Mouse (Mus musculus) stomach, embryonic 14.5 days (tissue): ENCODE measurements at regions not wholly inside any gene's neighbourhood (a gene's known extent, or its start where the extent isn't known, plus 50 kb on each side); places are given as distances from the start of the nearest gene placed in this dataset.

Experiments used
- ATAC-seq: fragments of 200-750 bp; cut with Nextera tagmentation; 2 replicates; pipeline ENCODE4 v1.8.0; 2017; ENCODE audit warnings: low read depth, moderate TSS enrichment; ENCODE audit not compliant: insufficient number of reproducible peaks, insufficient read depth, low FRiP score
- H3K27ac ChIP-seq: fragments of 300-500 bp; sonication (generic); 2 replicates; pipeline ENCODE4 v1.5.1; 2014; ENCODE audit warnings: mild to moderate bottlenecking, low read length, moderate library complexity, mixed read lengths
- H3K27me3 ChIP-seq: fragments of 300-500 bp; sonication (generic); 2 replicates; pipeline ENCODE4 v1.6.1; 2014; ENCODE audit warnings: low read length, control low read depth, mixed read lengths; ENCODE audit not compliant: control insufficient read depth, insufficient read depth
- H3K36me3 ChIP-seq: fragments of 300-500 bp; sonication (generic); 2 replicates; pipeline ENCODE4 v1.6.1; 2014; ENCODE audit warnings: mild to moderate bottlenecking, control low read depth, low read length, moderate library complexity, mixed read lengths; ENCODE audit not compliant: control insufficient read depth, insufficient read depth
- H3K4me1 ChIP-seq: fragments of 300-500 bp; sonication (generic); 2 replicates; pipeline ENCODE4 v1.6.1; 2014; ENCODE audit warnings: low read length, control low read depth, mixed read lengths; ENCODE audit not compliant: control insufficient read depth, insufficient read depth
- H3K4me2 ChIP-seq: fragments of 300-500 bp; sonication (generic); replicated peaks from 2 replicates; pipeline ENCODE4 v1.6.1; 2014; ENCODE audit warnings: low read depth, low read length, control low read depth
- H3K4me3 ChIP-seq: fragments of 300-500 bp; sonication (generic); 2 replicates; pipeline ENCODE4 v1.5.1; 2014; ENCODE audit warnings: low read depth, low read length, control low read depth
- H3K9ac ChIP-seq: fragments of 300-500 bp; sonication (generic); replicated peaks from 2 replicates; pipeline ENCODE4 v1.6.1; 2014; ENCODE audit warnings: low read depth, mild to moderate bottlenecking, control low read depth, low read length, moderate library complexity, mixed read lengths
- H3K9me3 ChIP-seq: fragments of 300-500 bp; sonication (generic); 2 replicates; pipeline ENCODE4 v1.6.1; 2016; ENCODE audit warnings: low read depth, low read length, control low read depth; ENCODE audit not compliant: control insufficient read depth
- WGBS: fragments of 180-500 bp; shearing (Covaris S2); extraction: QIAGEN DNeasy Blood & Tissue Kit; methylation state at CpG from one replicate; pipeline ENCODE4 v1.1.7; 2014; 5-methylcytosine and 5-hydroxymethylcytosine counted together

DNA sequence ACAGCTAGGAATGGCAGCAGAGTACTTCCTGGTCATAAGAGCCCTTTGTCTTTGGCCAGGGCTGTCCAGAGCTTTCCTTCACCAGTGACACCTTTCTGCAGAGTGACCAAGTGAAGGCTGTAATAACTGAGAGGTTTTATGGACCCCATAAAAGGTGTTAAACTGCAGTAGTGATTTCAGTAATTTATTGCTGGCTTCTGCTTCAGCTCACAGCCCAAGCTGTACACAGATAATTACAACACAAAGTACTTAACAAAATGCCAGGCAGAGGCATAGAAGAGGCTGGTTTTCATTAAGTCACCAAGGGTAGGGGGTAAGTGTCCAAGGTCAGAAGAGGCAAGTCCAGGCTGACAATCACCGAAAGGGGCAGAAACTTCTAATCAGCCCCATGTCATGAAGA is 83.8 kb downstream of the Eif4e start:
- Histone ChIP-seq H3K4me2 (no peak overlapping the region), H3K27ac (no peak overlapping the region), H3K27me3 (no peaks in the 10 kb centered on the region), H3K36me3 (no peaks in the 10 kb centered on the region), H3K4me3 (no peak overlapping the region), H3K9ac (no peak overlapping the region), H3K4me1 (0 out of 2 replicates have a peak, but pooled peaks cover 3% of the 10 kb centered on the region), H3K9me3 (no peaks in the 10 kb centered on the region)
- ATAC-seq = no peak
- WGBS = 87% methylated on average over 1 of the region's 1 CpGs

DNA sequence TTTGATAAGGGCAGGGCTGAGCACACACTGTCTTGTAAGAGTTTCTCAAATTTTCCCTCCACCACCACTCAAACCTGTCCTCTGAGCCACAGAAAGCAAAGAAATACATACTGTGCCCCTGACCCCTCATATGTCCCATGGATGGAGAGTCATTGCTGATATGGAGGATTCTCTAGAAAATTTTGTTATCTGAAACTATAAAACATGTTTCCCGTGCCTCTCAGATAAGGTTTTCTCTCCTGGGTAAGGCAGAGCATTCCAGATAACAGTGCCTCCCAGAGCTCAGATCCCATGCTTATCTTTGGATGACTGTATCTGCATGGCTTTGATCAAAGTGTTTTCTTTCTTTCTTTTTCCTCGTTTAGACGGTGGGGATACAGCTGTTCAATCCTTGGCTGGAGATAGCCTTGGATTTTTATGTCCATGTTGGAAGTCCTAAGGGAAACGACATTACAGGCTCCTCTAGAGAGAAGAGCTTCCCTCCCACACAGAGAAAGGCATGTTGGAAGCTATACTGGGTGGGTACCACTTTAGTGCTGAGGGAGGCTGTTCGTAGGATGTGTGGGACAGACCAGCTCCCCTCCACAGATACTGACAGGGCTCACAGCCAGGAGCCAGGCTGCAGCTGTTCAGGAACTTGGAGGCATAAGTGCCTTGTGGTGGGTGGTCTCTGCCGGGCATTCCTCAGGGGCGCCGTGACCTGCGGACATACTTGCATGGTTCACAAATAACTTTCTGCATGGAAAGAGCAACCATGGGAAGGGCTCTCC is 87.1 kb downstream of the Eif4e start:
- Histone ChIP-seq H3K27ac (no peak overlapping the region), H3K27me3 (no peaks in the 10 kb centered on the region), H3K4me2 (no peak overlapping the region), H3K4me3 (no peak overlapping the region), H3K9me3 (no peaks in the 10 kb centered on the region), H3K9ac (no peak overlapping the region), H3K4me1 (0 out of 2 replicates have a peak, but pooled peaks cover 3% of the 10 kb centered on the region), H3K36me3 (no peaks in the 10 kb centered on the region)
- WGBS = 42% methylated on average over 9 of the region's 9 CpGs
- ATAC-seq = peak; percentile 54; the same call in 1 of the 2 replicates

DNA sequence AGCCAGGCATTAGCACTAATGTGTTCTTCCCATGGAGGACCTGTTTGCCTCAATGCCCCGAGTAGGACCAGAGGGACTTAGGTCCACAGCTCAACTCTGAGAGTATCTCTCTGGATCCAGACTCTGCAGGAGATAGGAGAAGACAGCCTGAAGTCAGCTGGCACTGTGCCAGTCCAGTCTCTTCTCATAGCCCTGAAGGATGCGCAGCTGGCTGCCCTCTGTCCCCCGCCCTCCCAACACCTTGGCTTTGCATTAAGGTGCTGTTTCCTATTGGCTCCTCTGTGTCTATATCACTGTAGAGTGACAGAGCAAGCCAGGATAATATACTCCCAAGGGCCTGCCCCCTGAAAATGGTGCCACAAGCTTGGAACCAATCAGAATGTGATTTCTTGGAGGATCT is 87.7 kb downstream of the Eif4e start:
- Histone ChIP-seq H3K9ac (no peak overlapping the region), H3K27me3 (no peaks in the 10 kb centered on the region), H3K27ac (no peak overlapping the region), H3K9me3 (no peaks in the 10 kb centered on the region), H3K36me3 (no peaks in the 10 kb centered on the region), H3K4me1 (0 out of 2 replicates have a peak, but pooled peaks cover 3% of the 10 kb centered on the region), H3K4me2 (no peak overlapping the region), H3K4me3 (no peak overlapping the region)
- WGBS = 90% methylated on average over 3 of the region's 3 CpGs
- no peak for ATAC-seq

DNA sequence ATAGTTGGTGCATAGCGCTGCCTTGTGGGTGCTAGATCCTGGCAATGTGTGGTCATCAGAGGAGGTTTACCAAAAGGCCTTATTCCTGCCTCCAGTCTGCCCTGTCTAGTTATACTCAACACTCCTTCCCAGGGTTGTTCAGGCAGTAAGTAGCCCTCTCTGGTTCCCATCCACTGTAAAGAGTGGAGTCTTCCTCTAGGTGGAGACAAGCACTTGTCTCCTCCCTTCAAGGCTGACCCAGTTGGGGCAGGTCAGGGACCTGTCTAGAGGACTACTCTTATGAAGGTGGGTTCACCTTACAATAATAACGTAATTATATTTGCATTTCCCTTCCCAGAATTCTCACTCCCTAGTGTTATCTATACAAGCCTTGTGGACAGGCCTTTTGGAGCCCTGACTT is 88.9 kb downstream of the Eif4e start:
- H3K4me2 ChIP-seq = no peak overlapping the region
- no peaks in the 10 kb centered on the region for H3K36me3 ChIP-seq
- no peak overlapping the region for H3K4me3 ChIP-seq
- no peak overlapping the region for H3K27ac ChIP-seq
- WGBS = 81% methylated on average over 2 of the region's 2 CpGs
- H3K27me3 ChIP-seq = no peaks in the 10 kb centered on the region
- no peaks in the 10 kb centered on the region for H3K9me3 ChIP-seq
- 0 out of 2 replicates have a peak, but pooled peaks cover 3% of the 10 kb centered on the region for H3K4me1 ChIP-seq
- no peak for ATAC-seq
- no peak overlapping the region for H3K9ac ChIP-seq

DNA sequence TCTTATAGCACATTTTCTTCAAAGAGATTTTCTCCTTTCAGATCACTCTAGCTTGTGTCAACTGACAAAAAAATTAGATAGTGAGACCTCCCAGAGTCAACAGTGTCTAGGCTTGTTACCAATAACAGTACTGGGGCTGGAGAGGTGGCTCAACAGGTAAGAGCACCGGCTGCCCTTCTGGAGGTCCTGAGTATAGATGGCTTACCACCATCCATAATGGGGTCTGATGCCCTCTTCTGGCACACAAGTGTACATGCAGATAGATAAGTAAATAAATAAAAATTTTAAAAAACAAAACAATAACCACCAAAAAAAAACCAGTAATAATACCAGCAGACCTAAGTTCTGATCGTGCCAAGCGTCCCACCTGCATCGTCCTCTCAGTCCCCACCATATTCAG is 94.3 kb downstream of the Eif4e start:
- Histone ChIP-seq H3K4me2 (no peak overlapping the region), H3K36me3 (no peaks in the 10 kb centered on the region), H3K9ac (no peak overlapping the region), H3K27ac (no peak overlapping the region), H3K4me3 (no peak overlapping the region), H3K27me3 (no peaks in the 10 kb centered on the region), H3K4me1 (no peaks in the 10 kb centered on the region), H3K9me3 (no peaks in the 10 kb centered on the region)
- 85% methylated on average over 4 of the region's 4 CpGs for WGBS
- no peak for ATAC-seq

DNA sequence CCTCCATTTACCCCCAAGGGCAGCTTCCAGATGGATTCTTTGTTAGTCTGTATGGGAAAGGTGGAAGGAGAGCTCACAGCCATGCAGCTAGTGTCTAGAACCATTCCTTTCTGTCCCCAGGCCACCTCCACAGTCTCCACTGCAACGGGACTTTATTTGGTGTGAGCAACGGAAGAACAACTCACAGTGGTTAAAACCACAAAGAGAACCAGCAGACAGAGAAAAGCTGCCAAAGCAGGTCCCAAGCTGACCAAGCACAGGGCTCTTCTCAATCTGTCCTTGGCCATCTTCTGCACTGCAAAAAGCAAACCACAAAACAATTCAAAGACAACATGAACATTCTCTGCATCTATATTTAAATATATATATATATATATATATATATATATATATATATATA is 98.1 kb downstream of the Eif4e start:
- no peaks in the 10 kb centered on the region for H3K9me3 ChIP-seq
- no peak for ATAC-seq
- no peaks in the 10 kb centered on the region for H3K27me3 ChIP-seq
- H3K36me3 ChIP-seq = no peaks in the 10 kb centered on the region
- H3K4me3 ChIP-seq = no peak overlapping the region
- H3K27ac ChIP-seq = no peak overlapping the region
- H3K9ac ChIP-seq = no peak overlapping the region
- 84% methylated on average over 2 of the region's 2 CpGs for WGBS
- H3K4me1 ChIP-seq = no peaks in the 10 kb centered on the region
- H3K4me2 ChIP-seq = no peak overlapping the region

DNA sequence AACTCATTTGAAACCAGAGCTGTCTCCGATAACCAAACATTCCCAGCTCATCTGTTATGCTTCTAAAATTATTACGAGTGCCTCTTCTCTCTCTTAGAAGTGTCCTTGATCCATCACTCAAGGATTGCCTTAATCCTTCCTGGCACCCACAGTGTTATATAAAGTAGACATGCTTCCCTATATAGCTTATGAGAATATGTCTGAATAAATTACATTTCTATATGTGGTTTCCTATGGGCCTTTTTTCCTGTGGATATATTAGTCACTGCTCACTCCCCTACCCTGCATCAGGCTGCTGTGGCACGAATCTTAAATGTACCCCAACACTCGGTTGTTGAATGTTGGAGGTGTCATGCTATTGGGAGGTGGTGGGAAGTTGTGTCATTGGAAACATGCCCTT is 100.3 kb downstream of the Eif4e start:
- no peak overlapping the region for H3K9ac ChIP-seq
- WGBS = 89% methylated on average over 4 of the region's 4 CpGs
- no peaks in the 10 kb centered on the region for H3K9me3 ChIP-seq
- H3K27ac ChIP-seq = no peak overlapping the region
- no peak for ATAC-seq
- H3K36me3 ChIP-seq = no peaks in the 10 kb centered on the region
- no peak overlapping the region for H3K4me2 ChIP-seq
- no peaks in the 10 kb centered on the region for H3K4me1 ChIP-seq
- no peaks in the 10 kb centered on the region for H3K27me3 ChIP-seq
- H3K4me3 ChIP-seq = no peak overlapping the region

DNA sequence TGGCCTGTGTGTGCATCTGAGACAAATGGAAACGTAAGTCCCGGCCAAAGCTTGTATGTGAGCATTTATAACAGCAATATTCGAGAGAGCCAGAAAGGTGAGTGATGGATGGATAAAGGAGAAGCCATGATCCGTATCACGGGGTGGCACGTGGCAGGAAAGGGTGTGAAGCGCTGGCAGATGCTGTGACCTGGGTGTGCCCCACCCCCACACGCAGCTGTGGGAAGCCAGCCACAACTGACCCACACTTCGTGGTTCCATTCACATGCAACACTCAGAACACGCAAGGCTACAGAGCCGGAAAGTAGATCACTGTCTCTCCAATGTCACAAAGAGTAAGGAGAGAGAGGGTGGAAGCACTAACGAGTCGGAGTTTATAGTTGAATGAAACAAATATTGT is 104.3 kb downstream of the Eif4e start:
- WGBS = 85% methylated on average over 13 of the region's 13 CpGs
- Histone ChIP-seq H3K36me3 (no peaks in the 10 kb centered on the region), H3K4me2 (no peak overlapping the region), H3K27me3 (no peaks in the 10 kb centered on the region), H3K4me1 (no peaks in the 10 kb centered on the region), H3K9me3 (no peaks in the 10 kb centered on the region), H3K4me3 (no peak overlapping the region), H3K9ac (no peak overlapping the region), H3K27ac (no peak overlapping the region)
- no peak for ATAC-seq

DNA sequence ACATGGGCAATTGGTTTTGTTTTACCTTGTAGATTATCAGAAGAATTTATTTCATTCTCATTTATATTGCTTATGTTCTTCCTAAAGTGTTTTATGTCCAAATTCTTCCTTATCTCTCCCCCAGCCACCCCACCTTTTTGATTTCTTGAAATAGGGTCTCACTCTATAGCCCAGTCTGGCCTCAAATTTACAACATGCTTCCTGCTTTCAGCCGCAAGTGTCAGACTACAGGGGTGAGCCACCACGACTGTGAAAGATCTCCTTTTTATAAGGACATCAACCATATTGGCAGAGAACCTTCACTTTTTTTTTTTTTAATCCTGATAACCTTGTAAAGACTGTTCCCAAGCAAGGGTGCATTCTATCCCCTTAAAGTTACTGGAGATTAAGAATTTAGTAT is 106.1 kb downstream of the Eif4e start:
- Histone ChIP-seq H3K27me3 (no peaks in the 10 kb centered on the region), H3K4me3 (no peak overlapping the region), H3K9ac (no peak overlapping the region), H3K27ac (no peak overlapping the region), H3K4me1 (no peaks in the 10 kb centered on the region), H3K36me3 (no peaks in the 10 kb centered on the region), H3K4me2 (no peak overlapping the region), H3K9me3 (no peaks in the 10 kb centered on the region)
- 57% methylated on average over 2 of the region's 2 CpGs for WGBS
- no peak for ATAC-seq
